ENCODE assay signal across 17 mouse cellular contexts in genomic region chr11:101134217-101134865, GRCm38 (mm10). TPM values are rescaled to one million over a fixed set of nuclear protein-coding genes. Genes with fewer than 3 reads are reported as not detected.
DNase-seq lines count a peak whose midpoint lies in the region; ATAC-seq lines count a peak whose summit lies in the region.
"Had no signal": no experiment of that assay in that cellular context is flagged by ENCODE, and none has a peak within 500 bp of the region (broad histone marks: within the 10 kb centered on the region; RNA-seq: fewer than 3 reads in every experiment).

No protein-coding gene starts in this region.

- no peak overlapping the region for H3K4me2 ChIP-seq in forebrain, embryonic 11.5 days (ENCODE audit: low read depth, low read length, severe bottlenecking)
- no peak overlapping the region for H3K4me2 ChIP-seq in forebrain, embryonic 12.5 days
- H3K4me2 ChIP-seq: forebrain, embryonic 15.5 days; heart, embryonic 13.5 days; neural tube, embryonic 15.5 days had no signal

- H3K4me3 ChIP-seq in forebrain, embryonic 11.5 days (ENCODE audit: low read depth, low read length) = no peak overlapping the region
- no peak overlapping the region for H3K4me3 ChIP-seq in forebrain, embryonic 12.5 days (replicated peaks)
- H3K4me3 ChIP-seq: forebrain, embryonic 15.5 days; heart, embryonic 13.5 days; midbrain, embryonic 10.5 days; neural tube, embryonic 15.5 days had no signal

- H3K9ac ChIP-seq in forebrain, embryonic 11.5 days (ENCODE audit: low read length) = no peak overlapping the region
- no peak overlapping the region for H3K9ac ChIP-seq in forebrain, embryonic 12.5 days
- H3K9ac ChIP-seq: forebrain, embryonic 15.5 days; heart, embryonic 13.5 days; neural tube, embryonic 15.5 days had no signal

- H3K27me3 ChIP-seq in forebrain, embryonic 11.5 days (ENCODE audit: control insufficient read depth, insufficient read depth, low read length) = no peaks in the 10 kb centered on the region
- no peaks in the 10 kb centered on the region for H3K27me3 ChIP-seq in forebrain, embryonic 12.5 days
- H3K27me3 ChIP-seq: forebrain, embryonic 15.5 days; heart, embryonic 13.5 days; neural tube, embryonic 15.5 days had no signal

- no peak for ATAC-seq in forebrain, embryonic 11.5 days (replicated peaks; ENCODE audit: low FRiP score)
- no peak for ATAC-seq in forebrain, embryonic 12.5 days (ENCODE audit: low FRiP score)
- ATAC-seq: forebrain, embryonic 15.5 days had no signal

- H3K9me3 ChIP-seq in forebrain, embryonic 11.5 days (ENCODE audit: control insufficient read depth, low read length) = peaks cover 2% of the 10 kb centered on the region; the same call in 1 of the 2 replicates
- H3K9me3 ChIP-seq in forebrain, embryonic 12.5 days = no peaks in the 10 kb centered on the region
- H3K9me3 ChIP-seq: forebrain, embryonic 15.5 days; heart, embryonic 13.5 days; neural tube, embryonic 15.5 days had no signal

- H3K4me1 ChIP-seq in forebrain, embryonic 11.5 days (replicated peaks; ENCODE audit: control insufficient read depth, insufficient read depth, low read length) = peaks cover 2% of the 10 kb centered on the region; the same call in 1 of the 2 replicates
- peaks cover 8% of the 10 kb centered on the region for H3K4me1 ChIP-seq in forebrain, embryonic 12.5 days

- peak; percentile 32 for DNase-seq in forebrain, embryonic 11.5 days (ENCODE audit: low spot score)
- peak; percentile 39 for DNase-seq in layer of hippocampus, adult 9-11 months
- DNase-seq in layer of hippocampus, adult 8-10 months (ENCODE audit: low spot score in 2 of 2) = no peak
- peak; percentile 61 for DNase-seq in testis, postnatal 10 days (ENCODE audit: low spot score)
- no peak for DNase-seq in testis, postnatal 14 days (ENCODE audit: low spot score)
- DNase-seq in left cerebral cortex, adult 8-10 months (ENCODE audit: low spot score in 2 of 2) = no peak
- DNase-seq: embryo, embryonic 11 days; kidney, postnatal 14 days; left cerebral cortex, postnatal 4 days; lung, adult 18-20 months; lung, postnatal 36 days; right cerebral cortex, postnatal 25 days had no signal

- no peaks in the 10 kb centered on the region for H3K36me3 ChIP-seq in forebrain, embryonic 11.5 days (ENCODE audit: control insufficient read depth, insufficient read depth, low read length)
- no peaks in the 10 kb centered on the region for H3K36me3 ChIP-seq in forebrain, embryonic 12.5 days (replicated peaks)
- H3K36me3 ChIP-seq: forebrain, embryonic 15.5 days; heart, embryonic 13.5 days; midbrain, embryonic 10.5 days; neural tube, embryonic 15.5 days had no signal

- WGBS in forebrain, embryonic 11.5 days = 84% methylated on average over 13 of the region's 13 CpGs
- 81% methylated on average over 13 of the region's 13 CpGs for WGBS in forebrain, embryonic 12.5 days

- no peak overlapping the region for H3K27ac ChIP-seq in forebrain, embryonic 11.5 days (ENCODE audit: low read depth, low read length)
- no peak overlapping the region for H3K27ac ChIP-seq in forebrain, embryonic 12.5 days
- H3K27ac ChIP-seq: forebrain, embryonic 15.5 days; heart, embryonic 13.5 days; midbrain, embryonic 10.5 days; neural tube, embryonic 15.5 days had no signal

RNA-seq across cellular contexts. Expression of gene Tubg1, which starts 14.6 kb away (rescaled TPM):
- 126 and 132 TPM in 2 replicates for polyA plus RNA-seq in forebrain, embryonic 11.5 days (2014; fragmentation: Nextera tagmentation; extraction: Ambion mirVana)
- 103 and 108 TPM in 2 replicates for polyA plus RNA-seq in forebrain, embryonic 12.5 days (2016; fragmentation: Nextera tagmentation; extraction: Ambion mirVana)
- 10 to 100 TPM; 39.8 to 43.9 (median 43.3) TPM for total RNA-seq in layer of hippocampus, adult 8-10 months (2022)
- 10 to 100 TPM; 47.1 to 49.2 (median 47.9) TPM for total RNA-seq in left cerebral cortex, adult 8-10 months (2022)

RNA-seq across cellular contexts. Expression of gene Retreg3, which starts 14.6 kb away (rescaled TPM):
- polyA plus RNA-seq in forebrain, embryonic 11.5 days (2014; fragmentation: Nextera tagmentation; extraction: Ambion mirVana) = 11.1 and 12.9 TPM in 2 replicates
- polyA plus RNA-seq in forebrain, embryonic 12.5 days (2016; fragmentation: Nextera tagmentation; extraction: Ambion mirVana) = 18.6 and 19.3 TPM in 2 replicates
- 10 to 100 TPM; 51.3 to 53.1 (median 52.4) TPM for total RNA-seq in layer of hippocampus, adult 8-10 months (2022)
- total RNA-seq in left cerebral cortex, adult 8-10 months (2022) = 10 to 100 TPM; 50.1 to 52.2 (median 50.9) TPM

RNA-seq across cellular contexts. Expression of gene Tubg2, which starts 21.4 kb away (rescaled TPM):
- polyA plus RNA-seq in forebrain, embryonic 11.5 days (2014; fragmentation: Nextera tagmentation; extraction: Ambion mirVana) = 3.9 and 4.5 TPM in 2 replicates
- polyA plus RNA-seq in forebrain, embryonic 12.5 days (2016; fragmentation: Nextera tagmentation; extraction: Ambion mirVana) = 7.6 and 8.3 TPM in 2 replicates
- total RNA-seq in layer of hippocampus, adult 8-10 months (2022) = 10 to 100 TPM; 32.9 to 43.5 (median 38.2) TPM
- 10 to 100 TPM; 53.1 to 58.8 (median 56.7) TPM for total RNA-seq in left cerebral cortex, adult 8-10 months (2022)

RNA-seq across cellular contexts. Expression of gene Cntnap1, which starts 36.0 kb away (rescaled TPM):
- polyA plus RNA-seq in forebrain, embryonic 11.5 days (2014; fragmentation: Nextera tagmentation; extraction: Ambion mirVana) = 0.35 and 0.55 TPM in 2 replicates
- polyA plus RNA-seq in forebrain, embryonic 12.5 days (2016; fragmentation: Nextera tagmentation; extraction: Ambion mirVana) = 0.46 and 0.57 TPM in 2 replicates
- total RNA-seq in layer of hippocampus, adult 8-10 months (2022) = 100 to 1,000 TPM; 157 to 185 (median 168) TPM
- 100 to 1,000 TPM; 173 to 184 (median 176) TPM for total RNA-seq in left cerebral cortex, adult 8-10 months (2022)

RNA-seq across cellular contexts. Expression of gene Plekhh3, which starts 36.8 kb away (rescaled TPM):
- 7.9 and 9.1 TPM in 2 replicates for polyA plus RNA-seq in forebrain, embryonic 11.5 days (2014; fragmentation: Nextera tagmentation; extraction: Ambion mirVana)
- 9.2 and 9.6 TPM in 2 replicates for polyA plus RNA-seq in forebrain, embryonic 12.5 days (2016; fragmentation: Nextera tagmentation; extraction: Ambion mirVana)
- total RNA-seq in layer of hippocampus, adult 8-10 months (2022) = 10 to 100 TPM; 13.6 to 16.9 (median 15.6) TPM
- total RNA-seq in left cerebral cortex, adult 8-10 months (2022) = 10 to 100 TPM; 13.5 to 15.9 (median 15.3) TPM

Comparison
In these comparisons a context has a peak if more than half of its experiments do, and no peak if none do; other contexts are left out.
1. DNase-seq: peak in forebrain, embryonic 11.5 days (single experiment), layer of hippocampus, adult 9-11 months (single experiment) and testis, postnatal 10 days (single experiment); none in layer of hippocampus, adult 8-10 months (0 of 2), testis, postnatal 14 days (single experiment) and left cerebral cortex, adult 8-10 months (0 of 2).